Mouse (Mus musculus) midbrain, embryonic 13.5 days (tissue): ENCODE results near the gene Tacr1. TPM values are rescaled to one million over a fixed set of nuclear protein-coding genes. Genes with fewer than 3 reads are reported as not detected.

Source experiments
- ATAC-seq: fragments of 200-750 bp; cut with Nextera tagmentation; 2 replicates; pipeline ENCODE4 v1.8.0; 2017; ENCODE audit warnings: mild to moderate bottlenecking, moderate TSS enrichment, moderate library complexity
- H3K27ac ChIP-seq: fragments of 300-500 bp; sonication (generic); 2 replicates; pipeline ENCODE4 v1.5.1; 2015; ENCODE audit warnings: inconsistent platforms, mild to moderate bottlenecking, moderate library complexity
- H3K27me3 ChIP-seq: fragments of 300-500 bp; sonication (generic); 2 replicates; pipeline ENCODE4 v1.6.1; 2015; ENCODE audit warnings: mild to moderate bottlenecking, inconsistent platforms
- H3K36me3 ChIP-seq: fragments of 300-500 bp; sonication (generic); 2 replicates; pipeline ENCODE4 v1.6.1; 2015; ENCODE audit warnings: mild to moderate bottlenecking, inconsistent platforms
- H3K4me1 ChIP-seq: fragments of 300-500 bp; sonication (generic); replicated peaks from 2 replicates; pipeline ENCODE4 v1.6.1; 2015; ENCODE audit warnings: inconsistent platforms
- H3K4me2 ChIP-seq: fragments of 300-500 bp; sonication (generic); replicated peaks from 2 replicates; pipeline ENCODE4 v1.6.1; 2015; ENCODE audit warnings: moderate library complexity, mild to moderate bottlenecking, inconsistent platforms
- H3K4me3 ChIP-seq: fragments of 300-500 bp; sonication (generic); replicated peaks from 2 replicates; pipeline ENCODE4 v1.5.1; 2015; ENCODE audit warnings: mild to moderate bottlenecking, inconsistent platforms
- H3K9ac ChIP-seq: fragments of 300-500 bp; sonication (generic); replicated peaks from 2 replicates; pipeline ENCODE4 v1.6.1; 2015; ENCODE audit warnings: mild to moderate bottlenecking, inconsistent platforms
- H3K9me3 ChIP-seq: fragments of 300-500 bp; sonication (generic); 2 replicates; pipeline ENCODE4 v1.6.1; 2016; ENCODE audit warnings: mild to moderate bottlenecking, inconsistent platforms
- WGBS: fragments of 180-500 bp; shearing (Covaris S2); methylation state at CpG from one replicate; pipeline ENCODE4 v1.1.7; 2015; 5-methylcytosine and 5-hydroxymethylcytosine counted together
- polyA plus RNA-seq: library from polyadenylated mRNA; unstranded; fragments of >200 nt; fragmentation: Nextera tagmentation; extraction: Ambion mirVana; gene quantifications from 2 replicates; pipeline ENCODE4 v1.2.1, GENCODE M21; 2015

The Tacr1 gene
- polyA plus RNA-seq, 1 experiment from 2014 or later, result 3.5 TPM

GRCm38 (mm10) chr6:82457163-82457763 is 55.1 kb downstream of the Tacr1 start:
- Histone ChIP-seq H3K9me3 (no peaks in the 10 kb centered on the region), H3K27me3 (no peaks in the 10 kb centered on the region), H3K36me3 (no peaks in the 10 kb centered on the region), H3K9ac (no peak overlapping the region), H3K4me2 (no peak overlapping the region), H3K27ac (no peak overlapping the region), H3K4me1 (peaks cover 6% of the 10 kb centered on the region; the same call in 1 of the 2 replicates), H3K4me3 (no peak overlapping the region)
- ATAC-seq, result no peak
- WGBS, result 75% methylated on average over 7 of the region's 7 CpGs

DNA sequence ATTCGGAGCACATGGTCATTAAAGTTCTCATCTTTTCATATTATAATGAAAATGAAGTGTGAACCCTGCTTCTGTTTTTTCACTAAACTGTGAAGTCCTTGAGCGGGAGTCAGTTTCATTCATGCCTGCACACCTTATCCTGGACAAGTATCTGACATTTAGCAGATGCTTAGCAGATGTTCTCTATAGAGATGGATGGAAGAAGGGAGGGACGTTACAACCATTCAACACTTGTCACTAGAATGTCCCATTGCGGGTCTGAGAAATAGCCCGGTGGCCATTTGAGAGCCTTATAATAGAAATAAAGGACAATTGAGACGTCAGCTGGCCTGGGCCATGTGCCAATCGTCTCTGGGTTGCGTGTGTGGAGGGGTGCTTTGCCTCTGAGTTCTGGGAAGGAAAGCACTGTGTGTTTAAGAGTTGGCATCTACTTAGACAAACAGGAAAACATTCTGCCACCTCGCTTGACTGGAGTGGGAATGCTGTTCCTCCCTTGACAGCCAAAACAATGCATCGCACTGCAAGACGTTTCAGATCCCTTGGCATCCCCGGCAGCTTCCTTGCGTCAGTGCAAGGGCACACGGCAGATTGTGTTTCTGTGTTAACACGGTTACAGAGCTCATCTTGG is 56.7 kb downstream of the Tacr1 start:
- Histone ChIP-seq H3K36me3 (no peaks in the 10 kb centered on the region), H3K27me3 (no peaks in the 10 kb centered on the region), H3K4me1 (peaks cover 6% of the 10 kb centered on the region; the same call in 1 of the 2 replicates), H3K9me3 (no peaks in the 10 kb centered on the region), H3K9ac (no peak overlapping the region), H3K4me2 (no peak overlapping the region), H3K4me3 (no peak overlapping the region), H3K27ac (no peak overlapping the region)
- 60% methylated on average over 15 of the region's 15 CpGs for WGBS
- ATAC-seq, result peak; percentile 76

- Histone ChIP-seq H3K9ac (no peak overlapping the region), H3K36me3 (no peaks in the 10 kb centered on the region), H3K9me3 (no peaks in the 10 kb centered on the region), H3K4me2 (no peak overlapping the region), H3K4me1 (peaks cover 6% of the 10 kb centered on the region; the same call in 1 of the 2 replicates), H3K4me3 (no peak overlapping the region), H3K27me3 (no peaks in the 10 kb centered on the region), H3K27ac (no peak overlapping the region)
- WGBS, result 91% methylated on average over 4 of the region's 4 CpGs
- ATAC-seq, result no peak
Observed at GRCm38 (mm10) chr6:82463171-82463570, 61.0 kb downstream of the Tacr1 start.

DNA sequence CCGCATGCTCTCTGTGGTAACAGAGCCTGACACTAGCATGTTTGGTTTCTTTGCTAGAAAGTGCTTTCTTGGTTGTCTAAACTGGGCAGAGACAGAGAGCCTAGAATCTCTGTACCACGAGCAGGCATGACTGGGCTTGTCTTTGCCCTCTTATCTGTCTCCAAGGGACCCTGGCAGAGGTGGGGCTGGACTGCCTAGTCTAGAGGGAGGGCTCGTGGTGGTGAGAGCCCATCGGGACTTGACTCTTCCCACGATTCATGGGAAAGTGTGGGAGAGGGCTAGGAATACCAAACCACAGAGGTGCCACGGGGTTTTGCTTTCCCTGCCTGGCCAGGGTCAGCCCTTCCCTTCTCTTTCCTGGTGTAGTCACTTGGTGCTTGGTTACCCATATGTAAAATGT is 72.3 kb downstream of the Tacr1 start:
- WGBS, result 73% methylated on average over 6 of the region's 6 CpGs
- Histone ChIP-seq H3K27ac (no peak overlapping the region), H3K9me3 (no peaks in the 10 kb centered on the region), H3K9ac (no peak overlapping the region), H3K36me3 (no peaks in the 10 kb centered on the region), H3K27me3 (no peaks in the 10 kb centered on the region), H3K4me2 (no peak overlapping the region), H3K4me1 (no peaks in the 10 kb centered on the region), H3K4me3 (no peak overlapping the region)
- no peak for ATAC-seq

DNA sequence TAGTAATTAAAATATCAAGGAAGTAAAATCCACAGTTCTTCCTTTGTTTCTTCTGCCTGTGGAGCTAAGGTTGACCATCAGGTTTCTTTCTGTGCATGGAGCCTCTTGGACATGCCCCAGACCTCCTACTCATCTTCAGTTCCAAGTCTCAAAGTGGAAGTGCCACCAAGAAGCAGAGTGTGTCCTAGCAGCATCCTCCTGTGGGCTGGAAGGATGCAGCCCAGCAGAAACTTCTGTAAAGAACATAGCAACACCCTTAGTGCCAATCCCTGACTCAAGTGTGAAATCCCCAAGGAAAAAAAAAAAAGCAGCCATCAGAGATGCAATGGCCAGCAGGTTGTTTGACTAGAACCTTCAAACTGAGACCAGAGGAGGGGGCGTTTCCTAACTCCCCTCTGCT is 81.7 kb downstream of the Tacr1 start:
- Histone ChIP-seq H3K36me3 (no peaks in the 10 kb centered on the region), H3K4me2 (no peak overlapping the region), H3K27me3 (no peaks in the 10 kb centered on the region), H3K27ac (no peak overlapping the region), H3K4me1 (0 out of 2 replicates have a peak, but pooled peaks cover 4% of the 10 kb centered on the region), H3K4me3 (no peak overlapping the region), H3K9me3 (no peaks in the 10 kb centered on the region), H3K9ac (no peak overlapping the region)
- WGBS, result 71% methylated on average over 1 of the region's 1 CpGs
- ATAC-seq, result no peak

DNA sequence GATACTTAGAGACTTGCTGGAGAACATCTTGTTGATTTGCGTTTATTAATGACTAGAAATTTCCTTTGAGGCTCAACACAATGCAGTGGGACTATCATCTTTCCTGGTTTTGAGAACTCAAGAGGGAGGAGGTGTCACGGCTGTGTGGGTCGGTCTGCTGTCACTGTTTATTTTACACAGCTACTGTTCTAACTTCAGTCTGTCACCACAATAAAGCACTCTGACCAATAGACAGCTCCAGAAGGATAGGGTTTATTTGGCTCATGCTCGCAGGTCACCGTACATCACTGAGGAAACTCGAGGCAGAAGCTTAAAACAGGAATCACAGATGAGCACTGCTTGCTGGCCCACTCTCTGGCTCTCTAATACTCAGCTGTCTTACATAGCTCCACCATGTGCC is 92.3 kb downstream of the Tacr1 start:
- Histone ChIP-seq H3K9me3 (no peaks in the 10 kb centered on the region), H3K36me3 (no peaks in the 10 kb centered on the region), H3K9ac (no peak overlapping the region), H3K27me3 (no peaks in the 10 kb centered on the region), H3K4me2 (no peak overlapping the region), H3K27ac (no peak overlapping the region), H3K4me3 (no peak overlapping the region), H3K4me1 (no peaks in the 10 kb centered on the region)
- ATAC-seq, result no peak
- 79% methylated on average over 6 of the region's 6 CpGs for WGBS

DNA sequence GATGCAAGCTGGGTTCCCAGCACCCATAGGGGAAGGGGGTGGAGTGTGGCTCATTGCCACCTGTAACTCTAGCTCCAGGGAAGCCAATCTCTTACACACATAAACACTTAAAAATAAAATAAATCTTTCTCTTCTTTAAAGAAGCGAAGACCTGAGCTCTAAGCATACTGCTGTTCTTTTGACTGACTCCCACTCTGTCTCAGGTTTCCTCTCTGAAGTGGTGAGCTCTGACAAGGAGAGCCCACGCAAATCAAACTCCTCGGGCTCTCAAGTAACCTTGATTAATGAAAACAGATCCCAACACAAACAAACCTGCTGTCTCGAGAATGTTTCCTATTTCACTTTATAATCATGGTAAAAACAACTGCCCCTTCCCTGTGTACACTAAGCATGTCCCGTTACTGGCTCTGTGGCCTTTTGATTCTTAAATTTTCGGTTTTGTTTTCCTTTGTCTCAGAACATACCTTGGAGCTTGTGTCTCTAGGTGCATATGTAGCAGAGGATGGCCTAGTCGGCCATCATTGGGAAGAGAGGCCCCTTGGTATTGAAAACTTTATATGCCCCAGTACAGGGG is 108.8 kb downstream of the Tacr1 start:
- 84% methylated on average over 7 of the region's 7 CpGs for WGBS
- ATAC-seq, result no peak
- Histone ChIP-seq H3K9me3 (no peaks in the 10 kb centered on the region), H3K4me1 (no peaks in the 10 kb centered on the region), H3K4me2 (no peak overlapping the region), H3K4me3 (no peak overlapping the region), H3K27me3 (no peaks in the 10 kb centered on the region), H3K36me3 (no peaks in the 10 kb centered on the region), H3K27ac (no peak overlapping the region), H3K9ac (no peak overlapping the region)

DNA sequence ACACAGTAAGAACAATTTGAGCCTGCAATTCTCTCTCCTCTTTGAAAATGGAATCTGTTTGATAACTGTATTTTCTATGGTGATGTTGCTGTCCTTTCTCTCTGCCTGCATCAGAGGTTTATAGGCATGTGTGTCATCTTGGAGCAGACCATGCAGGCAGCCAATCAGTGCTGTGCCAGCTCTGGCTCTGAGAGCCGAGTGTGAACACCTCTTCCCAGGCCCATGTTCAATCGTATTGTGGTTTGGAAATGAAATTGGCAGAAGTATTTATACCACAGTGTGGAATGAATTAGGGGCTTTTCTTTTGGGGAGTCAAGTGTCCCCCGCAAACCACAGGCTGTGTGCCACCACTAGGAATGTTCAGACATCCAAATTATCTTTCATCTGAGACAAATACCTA is 117.5 kb downstream of the Tacr1 start:
- no peaks in the 10 kb centered on the region for H3K36me3 ChIP-seq
- H3K4me2 ChIP-seq, result no peak overlapping the region
- WGBS, result 87% methylated on average over 3 of the region's 3 CpGs
- no peak for ATAC-seq
- H3K27me3 ChIP-seq, result no peaks in the 10 kb centered on the region
- H3K4me3 ChIP-seq, result no peak overlapping the region
- H3K27ac ChIP-seq, result no peak overlapping the region
- no peaks in the 10 kb centered on the region for H3K4me1 ChIP-seq
- no peaks in the 10 kb centered on the region for H3K9me3 ChIP-seq
- no peak overlapping the region for H3K9ac ChIP-seq

- no peaks in the 10 kb centered on the region for H3K9me3 ChIP-seq
- WGBS, result 90% methylated on average over 5 of the region's 5 CpGs
- no peak overlapping the region for H3K4me2 ChIP-seq
- H3K4me1 ChIP-seq, result peaks cover 9% of the 10 kb centered on the region; the same call in 1 of the 2 replicates
- no peaks in the 10 kb centered on the region for H3K27me3 ChIP-seq
- no peak overlapping the region for H3K4me3 ChIP-seq
- no peak overlapping the region for H3K27ac ChIP-seq
- H3K36me3 ChIP-seq, result no peaks in the 10 kb centered on the region
- no peak overlapping the region for H3K9ac ChIP-seq
- no peak for ATAC-seq
Observed at GRCm38 (mm10) chr6:82522567-82522966, 120.4 kb downstream of the Tacr1 start.

DNA sequence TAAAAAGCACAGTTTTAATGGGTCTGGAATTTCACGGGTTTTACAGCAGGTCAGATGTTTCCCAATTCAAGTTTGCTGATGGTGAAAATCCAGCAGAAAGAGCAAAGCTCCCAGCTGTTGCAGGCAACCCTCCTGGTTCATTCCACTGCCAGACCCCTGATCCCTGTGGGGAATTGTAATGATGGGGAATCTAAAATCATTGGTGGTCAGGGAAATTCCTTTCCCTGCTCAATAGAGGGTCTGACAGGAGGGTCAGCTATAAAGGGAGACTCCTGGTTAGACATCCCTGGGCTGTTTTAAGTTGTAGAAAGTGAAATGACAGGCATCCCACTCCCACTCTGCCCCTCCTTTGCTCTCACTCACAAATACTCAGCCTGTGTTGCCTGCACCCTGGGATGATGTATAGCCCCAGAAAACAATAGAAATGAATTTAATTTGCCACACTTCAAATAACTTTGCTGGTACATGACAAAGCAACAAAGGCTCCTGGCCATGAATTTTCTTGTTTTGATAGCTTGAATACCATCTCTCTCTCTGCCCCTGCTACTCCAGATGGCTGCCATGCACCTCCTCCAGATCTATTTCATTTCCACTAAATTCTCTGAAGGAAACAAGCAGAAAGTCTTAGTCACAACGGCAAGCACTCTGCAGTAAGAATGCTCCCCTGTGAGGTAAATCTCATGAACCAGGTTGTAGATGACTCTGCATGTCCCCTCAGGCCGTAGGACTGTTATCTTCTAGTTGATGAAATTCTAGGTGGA is 123.2 kb downstream of the Tacr1 start:
- no peaks in the 10 kb centered on the region for H3K27me3 ChIP-seq
- ATAC-seq, result no peak
- H3K9me3 ChIP-seq, result no peaks in the 10 kb centered on the region
- H3K36me3 ChIP-seq, result no peaks in the 10 kb centered on the region
- H3K9ac ChIP-seq, result no peak overlapping the region
- no peak overlapping the region for H3K27ac ChIP-seq
- peaks cover 9% of the 10 kb centered on the region; the same call in 1 of the 2 replicates for H3K4me1 ChIP-seq
- H3K4me3 ChIP-seq, result no peak overlapping the region
- no peak overlapping the region for H3K4me2 ChIP-seq
- WGBS, result 46% methylated on average over 3 of the region's 3 CpGs

DNA sequence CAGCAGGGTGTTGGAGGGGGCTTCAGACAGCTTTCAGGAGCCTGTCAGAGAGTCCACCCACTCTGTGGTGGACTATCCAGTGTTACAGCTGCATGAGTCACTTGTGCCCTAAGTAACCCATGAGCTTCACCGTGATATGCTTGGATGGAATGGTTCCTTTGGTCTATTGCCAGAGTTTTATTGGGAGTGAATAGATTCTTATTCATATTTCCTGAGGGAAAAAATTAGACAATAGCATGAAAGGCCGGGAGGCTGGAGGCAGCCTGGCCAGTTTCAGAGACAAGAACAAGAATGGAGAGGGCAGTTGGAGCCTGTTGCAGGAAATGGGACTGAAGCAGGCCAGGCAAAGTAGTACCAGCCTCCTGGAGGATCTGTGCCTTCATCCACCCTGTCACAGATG is 126.5 kb downstream of the Tacr1 start:
- ATAC-seq, result no peak
- no peaks in the 10 kb centered on the region for H3K27me3 ChIP-seq
- WGBS, result 77% methylated on average over 2 of the region's 2 CpGs
- no peak overlapping the region for H3K4me3 ChIP-seq
- no peaks in the 10 kb centered on the region for H3K9me3 ChIP-seq
- no peak overlapping the region for H3K4me2 ChIP-seq
- peaks cover 9% of the 10 kb centered on the region; the same call in 1 of the 2 replicates for H3K4me1 ChIP-seq
- H3K9ac ChIP-seq, result no peak overlapping the region
- H3K36me3 ChIP-seq, result no peaks in the 10 kb centered on the region
- H3K27ac ChIP-seq, result no peak overlapping the region

DNA sequence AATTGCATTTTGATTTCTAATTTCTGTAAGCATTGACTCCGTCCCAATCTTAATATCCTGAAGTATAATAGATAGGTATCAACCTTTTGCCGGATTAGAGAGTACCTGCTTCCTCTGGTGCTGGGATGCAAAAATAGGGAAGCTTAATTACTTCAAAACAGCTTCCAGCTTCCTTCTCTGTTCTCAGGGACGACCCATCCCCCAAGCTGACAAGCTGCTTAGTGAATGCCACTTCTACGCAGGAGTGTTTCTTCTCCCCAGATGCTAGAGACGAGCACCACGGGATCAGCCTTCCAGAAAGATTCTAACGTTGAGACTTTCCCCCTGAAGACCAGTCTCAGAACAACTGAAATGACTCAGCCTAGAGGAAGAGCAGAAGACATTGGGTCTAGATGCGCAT is 134.5 kb downstream of the Tacr1 start:
- Histone ChIP-seq H3K4me3 (no peak overlapping the region), H3K36me3 (no peaks in the 10 kb centered on the region), H3K9ac (no peak overlapping the region), H3K27me3 (no peaks in the 10 kb centered on the region), H3K4me2 (no peak overlapping the region), H3K4me1 (peaks cover 9% of the 10 kb centered on the region; the same call in 1 of the 2 replicates), H3K9me3 (no peaks in the 10 kb centered on the region), H3K27ac (no peak overlapping the region)
- no peak for ATAC-seq
- 31% methylated on average over 8 of the region's 8 CpGs for WGBS
